Mouse (Mus musculus) adrenal gland, postnatal 14 days (tissue): ENCODE data around the gene Rassf2. TPM values are rescaled to one million over a fixed set of nuclear protein-coding genes. Genes with fewer than 3 reads are reported as not detected.
A peak's percentile ranks its signal among the peaks of the same experiment; 100 is the strongest.

Source experiments
- DNase-seq: peaks from one replicate; pipeline ENCODE4 v3.0.0; 2021; ENCODE audit warnings: mixed read lengths
- long read RNA-seq, 2 experiments: library from polyadenylated mRNA; stranded (forward); transcript quantifications; one replicate each; pipeline ENCODE4 v2.0.0; 2021
- total RNA-seq: library from RNA; stranded (reverse); gene quantifications from 2 replicates; pipeline ENCODE4 v1.2.3, GENCODE M21; 2021

The Rassf2 gene
- total RNA-seq: 9.4 and 22.2 TPM in 2 replicates
- long read RNA-seq, experiment 1, full-length matches to known transcripts: 1 of 7 reads
- long read RNA-seq, experiment 1, partial matches to known transcripts: 0 of 7 reads
- long read RNA-seq, experiment 1, other reads (novel, unspliced or antisense): 6 of 7 reads
- long read RNA-seq, experiment 2, partial matches to known transcripts: 0 of 1 reads
- long read RNA-seq, experiment 2, other reads (novel, unspliced or antisense): 1 of 1 reads

DNA sequence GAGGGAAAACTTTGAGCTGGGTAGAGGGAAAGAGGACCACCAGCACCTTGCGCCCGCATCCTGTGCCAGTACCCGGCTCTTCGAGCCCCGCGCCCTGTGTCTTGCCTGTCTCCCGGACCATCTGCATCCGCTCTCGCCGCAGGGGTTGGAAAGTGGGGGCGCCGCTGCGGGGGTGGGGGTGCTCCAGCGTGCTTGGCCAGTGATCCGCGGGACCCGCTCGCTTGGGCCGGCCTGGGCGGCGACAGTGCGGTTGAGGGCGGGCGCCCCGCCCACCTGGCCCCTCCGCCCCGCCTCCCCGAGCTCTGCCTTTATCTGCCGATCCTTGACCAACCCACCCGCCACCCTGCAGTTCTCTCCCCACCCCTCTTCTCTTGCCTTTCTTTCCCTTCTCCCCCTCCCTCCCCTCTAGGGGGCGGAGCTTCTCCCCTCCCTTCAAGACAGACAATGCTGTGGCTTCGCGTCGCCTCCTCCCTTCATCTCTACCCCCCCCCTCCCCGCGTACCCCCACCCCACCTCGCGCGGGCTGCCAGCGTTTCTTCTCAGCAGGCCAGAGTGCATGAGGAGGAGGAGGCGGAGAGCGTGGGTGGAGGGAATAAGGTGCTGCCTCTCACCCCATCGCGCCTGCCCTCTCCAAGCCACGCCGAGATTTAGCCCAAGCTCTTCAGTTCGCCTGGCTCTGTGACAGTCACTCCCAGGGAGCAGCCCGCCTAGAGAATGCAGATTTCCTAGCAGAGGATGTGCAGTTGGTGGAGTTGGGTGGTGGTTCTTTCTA, at the start of gene Rassf2:
Gene Rassf2, minus strand, starts transcription at position 613 of the 772 bp plus-strand sequence.
- DNase-seq: peak; percentile 83

DNA sequence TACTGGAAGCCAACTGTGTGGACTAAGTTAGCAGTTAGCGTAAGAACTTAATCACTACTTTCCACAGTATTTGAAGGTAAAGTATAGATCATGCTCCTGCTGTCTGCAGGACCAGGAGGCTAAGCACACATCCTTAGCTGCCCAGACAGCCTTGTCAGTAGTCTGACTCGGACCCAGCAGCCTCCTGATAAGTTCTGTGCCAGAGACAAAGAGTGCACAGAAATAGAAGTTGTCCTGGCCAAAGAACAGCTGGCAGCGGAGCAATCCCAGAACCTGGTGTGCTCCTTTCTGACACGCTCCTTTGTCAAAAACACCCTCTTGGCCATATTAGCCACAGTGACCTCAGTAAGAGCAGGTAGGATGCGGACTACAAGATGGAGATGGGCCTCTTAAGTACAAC, 49.1 kb upstream of the Rassf2 start:
- no peak for DNase-seq

DNA sequence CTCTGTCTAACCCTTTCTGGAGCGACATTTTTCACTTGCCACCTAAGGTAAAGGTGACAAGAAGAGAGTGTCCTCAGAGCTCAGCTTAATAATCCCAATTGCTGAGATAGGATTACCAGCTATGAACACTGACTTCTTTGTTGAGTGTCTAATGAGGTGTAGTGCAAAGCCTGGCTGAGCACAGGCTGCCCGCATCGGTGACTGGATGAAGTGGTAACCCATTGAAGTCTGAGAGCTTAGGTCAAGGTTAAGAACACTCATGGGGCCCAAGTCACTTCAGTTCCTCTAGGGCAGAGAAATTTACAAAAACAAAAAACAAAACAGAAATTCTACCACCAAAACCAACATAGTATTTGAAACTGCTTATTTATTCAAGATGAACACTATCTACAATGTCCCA, 43.0 kb upstream of the Rassf2 start:
- DNase-seq: no peak

DNA sequence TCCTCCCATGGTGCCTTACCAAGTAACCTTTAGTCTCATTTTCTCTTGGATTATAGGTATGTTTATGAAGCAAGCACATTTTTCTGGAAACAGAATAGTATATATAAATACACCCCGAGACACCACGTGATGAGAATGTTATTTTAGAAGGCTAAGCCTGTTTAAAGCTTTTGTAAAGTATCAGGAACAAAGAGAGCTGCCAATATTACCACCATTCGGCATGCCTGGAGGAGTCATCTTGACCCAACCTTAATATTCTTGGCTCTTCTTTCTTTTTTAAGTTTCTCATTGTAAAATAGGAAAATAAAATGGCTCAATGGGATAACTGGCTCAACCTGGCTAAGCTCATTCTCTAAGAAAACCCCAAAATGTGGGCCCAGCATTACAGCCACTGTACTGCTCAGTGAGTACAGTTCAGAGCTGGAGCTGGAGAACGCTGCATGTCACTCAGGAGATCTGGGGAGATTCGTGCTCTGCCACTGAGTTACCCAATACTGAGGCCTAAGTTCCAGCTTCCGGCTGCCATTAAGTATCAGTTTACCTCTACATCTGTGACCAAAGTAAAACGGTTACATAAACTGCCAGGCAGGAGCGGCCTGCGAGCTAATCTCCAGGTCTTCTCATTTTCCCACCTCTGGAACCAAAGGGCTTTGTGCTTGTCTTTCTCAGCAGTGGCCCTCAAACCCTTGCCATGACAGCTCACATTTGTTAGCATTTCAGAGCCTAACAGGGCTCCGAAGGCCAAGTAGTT, 40.1 kb upstream of the Rassf2 start:
- no peak for DNase-seq

DNA sequence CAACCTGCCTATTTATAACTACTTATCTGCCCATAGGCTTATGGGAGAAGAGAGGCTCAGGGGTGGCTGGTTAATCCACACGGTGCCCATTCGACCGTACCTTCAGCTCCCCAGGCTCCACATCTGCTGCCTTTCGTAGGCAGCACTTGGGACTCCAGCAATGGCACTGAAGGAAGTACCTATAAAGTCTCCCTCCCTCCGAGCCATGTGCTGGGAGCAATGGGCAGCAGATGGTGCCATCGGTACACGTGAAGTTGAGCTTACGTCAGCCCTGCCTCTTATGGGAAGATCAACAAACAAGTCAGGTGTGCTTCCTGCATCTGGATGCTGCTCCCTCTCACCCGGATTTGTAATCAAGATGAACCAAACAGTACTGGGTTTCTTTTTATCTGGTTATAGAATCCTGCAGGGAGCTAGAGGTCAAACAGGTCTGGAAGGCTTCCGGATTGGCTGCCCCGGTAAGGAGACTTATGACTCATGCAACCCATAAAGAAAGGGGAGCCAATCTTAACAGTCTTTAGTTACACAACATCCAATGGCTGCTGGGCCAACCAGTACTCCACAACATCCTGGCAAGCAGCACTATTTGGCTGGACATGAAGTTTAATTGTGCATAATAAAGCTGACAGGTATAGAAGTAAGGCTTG, 34.2 kb upstream of the Rassf2 start:
- DNase-seq: no peak

DNA sequence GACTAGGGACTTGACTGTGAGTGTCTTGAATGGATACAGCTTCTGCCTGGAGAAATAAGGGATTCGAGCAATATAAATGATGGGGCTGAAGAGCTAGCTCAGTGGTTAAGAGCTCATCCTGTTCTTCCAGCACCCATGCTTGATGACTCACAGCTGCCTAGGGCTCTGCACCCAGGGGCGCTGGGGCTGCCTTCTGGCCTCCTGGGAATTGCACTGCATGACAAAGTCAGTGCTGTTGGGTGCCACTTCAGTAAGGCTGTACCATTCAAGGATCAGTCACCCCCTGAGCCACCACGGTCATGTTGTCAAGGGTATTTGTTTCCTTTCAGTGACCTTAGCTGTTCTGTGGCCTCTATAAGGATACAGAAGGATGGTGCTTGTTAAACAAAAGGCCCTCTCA, 33.7 kb upstream of the Rassf2 start:
- no peak for DNase-seq

DNA sequence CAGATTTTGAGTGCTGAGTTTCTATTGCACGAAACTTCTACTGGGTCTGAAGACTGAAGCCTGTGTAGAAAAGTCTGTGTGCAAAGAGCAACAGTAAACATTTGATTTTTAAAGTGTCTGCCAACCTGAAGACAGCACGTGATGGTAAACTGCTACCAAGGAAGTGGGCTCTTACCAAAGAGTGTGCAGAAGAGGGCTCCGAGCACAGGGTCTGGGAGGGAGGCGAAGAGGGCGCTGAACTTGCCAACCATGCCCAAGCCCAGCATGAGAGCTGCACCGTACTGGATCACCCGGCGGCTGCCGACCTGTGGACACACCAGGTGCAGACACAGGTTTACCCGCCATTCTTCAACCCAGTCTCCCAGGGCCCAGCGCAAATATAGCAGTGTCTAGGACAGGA, 31.8 kb upstream of the Rassf2 start:
- DNase-seq: no peak

DNA sequence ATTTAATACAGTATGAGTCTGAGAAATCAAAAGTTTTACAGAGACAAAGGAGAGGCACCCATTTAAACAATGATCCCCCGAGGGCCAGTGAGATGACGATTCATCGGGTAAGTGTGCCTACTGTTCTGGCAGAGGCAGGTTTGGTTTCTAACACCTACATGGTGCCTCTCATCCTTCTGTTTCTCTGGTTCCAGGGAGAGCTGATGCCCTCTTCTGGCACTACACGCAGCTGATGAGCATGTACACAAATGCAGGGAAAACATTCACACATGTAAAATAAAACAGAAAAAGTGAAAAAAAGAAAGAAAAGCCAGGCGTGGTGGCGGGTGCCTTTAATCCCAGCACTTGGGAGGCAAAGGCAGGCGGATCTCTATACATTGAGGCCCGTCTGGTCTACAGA, 29.9 kb upstream of the Rassf2 start:
- DNase-seq: no peak

DNA sequence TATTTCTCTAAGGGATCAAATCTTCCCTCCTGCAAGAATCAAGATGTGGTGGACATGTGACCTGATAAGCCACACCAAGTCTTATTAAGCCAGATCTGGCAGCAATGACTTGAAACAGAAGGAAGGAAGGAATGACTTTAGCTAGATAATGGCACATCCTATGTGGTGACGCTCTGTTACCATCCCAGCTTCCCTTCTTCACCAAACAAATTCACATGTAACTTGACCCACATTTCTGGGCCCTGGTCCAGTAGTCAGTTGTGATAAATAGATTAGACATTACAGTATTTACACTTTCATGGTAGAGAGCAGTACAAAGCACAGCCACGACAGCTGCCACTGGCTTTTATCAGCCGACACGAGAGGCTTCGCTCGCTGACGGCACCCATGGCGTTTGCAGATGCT, 25.3 kb upstream of the Rassf2 start:
- no peak for DNase-seq

DNA sequence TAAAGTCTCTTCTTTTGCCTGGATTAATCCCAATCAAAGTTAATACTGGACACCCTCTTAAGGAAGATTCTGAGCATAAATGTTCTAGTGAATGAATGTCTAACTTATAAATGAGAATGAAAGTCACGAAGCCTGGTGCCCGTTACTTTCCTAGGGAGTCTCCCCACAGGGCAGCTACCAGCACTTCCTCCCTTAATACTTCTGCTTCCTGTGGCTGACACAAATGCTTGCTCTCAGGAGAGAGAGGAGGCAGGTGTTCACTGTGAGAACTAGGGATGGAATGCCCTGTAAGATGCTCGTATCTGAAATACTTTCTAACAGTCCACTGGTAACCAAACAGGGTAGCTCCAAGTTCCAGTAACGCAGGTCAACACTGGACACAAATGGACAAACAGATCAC, 23.8 kb upstream of the Rassf2 start:
- DNase-seq: no peak

DNA sequence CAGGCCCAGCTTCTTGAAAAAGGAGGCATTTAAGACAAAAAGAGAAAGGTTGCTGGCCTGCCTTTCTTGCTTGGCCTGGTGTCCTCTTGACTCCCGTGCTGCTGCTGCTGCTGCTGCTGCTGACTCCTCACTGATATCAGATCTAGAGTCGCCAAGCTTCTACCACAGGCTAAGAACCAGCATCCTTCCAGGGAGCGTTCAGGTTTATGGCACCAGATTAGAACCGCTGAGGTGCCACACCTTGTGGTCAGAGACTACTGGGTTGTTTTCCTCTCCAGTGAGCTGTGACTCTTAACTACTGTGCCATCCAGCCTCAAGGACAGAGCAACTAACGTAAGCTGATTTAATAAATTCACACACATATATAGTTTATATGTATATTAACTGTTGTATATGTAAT, 21.7 kb upstream of the Rassf2 start:
- no peak for DNase-seq

DNA sequence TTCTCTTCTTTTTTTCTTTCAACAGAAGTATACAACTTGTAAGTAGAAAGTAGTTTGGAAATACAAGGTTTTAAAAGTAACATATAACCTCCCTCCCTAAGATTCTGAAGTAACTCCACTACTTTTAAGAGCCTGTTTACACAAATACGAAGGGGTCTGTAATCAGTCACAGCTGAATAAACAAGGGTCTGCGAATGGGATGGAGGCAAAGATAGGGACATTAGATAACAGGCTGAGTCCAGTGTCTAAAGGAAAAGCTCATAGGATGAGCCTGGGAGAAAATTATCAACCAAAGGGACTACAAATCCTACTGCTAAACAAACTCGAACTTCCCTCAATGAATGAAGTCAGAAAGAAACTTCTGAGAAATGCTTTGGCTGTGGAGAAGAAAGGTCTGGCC, 19.9 kb upstream of the Rassf2 start:
- no peak for DNase-seq

DNA sequence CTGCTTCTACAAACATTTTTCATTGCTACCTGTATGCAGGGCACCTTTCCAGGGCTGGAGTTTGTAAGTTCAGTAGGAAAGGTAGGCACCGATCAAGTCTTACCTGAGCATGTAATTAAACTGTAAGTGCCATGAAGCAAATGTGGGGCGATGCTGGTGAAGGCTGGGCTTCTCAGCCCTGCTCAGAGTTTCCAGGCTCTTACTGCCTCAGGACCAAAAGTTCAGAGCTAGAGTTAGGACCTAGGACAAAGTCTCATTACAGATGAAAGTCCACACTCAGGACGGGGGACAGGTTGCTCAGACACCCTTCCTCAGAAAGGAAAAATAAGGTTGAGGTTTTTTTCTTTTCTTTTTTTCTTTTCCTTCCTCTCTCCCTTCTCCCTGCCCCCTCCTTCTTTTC, 19.4 kb upstream of the Rassf2 start:
- no peak for DNase-seq

DNA sequence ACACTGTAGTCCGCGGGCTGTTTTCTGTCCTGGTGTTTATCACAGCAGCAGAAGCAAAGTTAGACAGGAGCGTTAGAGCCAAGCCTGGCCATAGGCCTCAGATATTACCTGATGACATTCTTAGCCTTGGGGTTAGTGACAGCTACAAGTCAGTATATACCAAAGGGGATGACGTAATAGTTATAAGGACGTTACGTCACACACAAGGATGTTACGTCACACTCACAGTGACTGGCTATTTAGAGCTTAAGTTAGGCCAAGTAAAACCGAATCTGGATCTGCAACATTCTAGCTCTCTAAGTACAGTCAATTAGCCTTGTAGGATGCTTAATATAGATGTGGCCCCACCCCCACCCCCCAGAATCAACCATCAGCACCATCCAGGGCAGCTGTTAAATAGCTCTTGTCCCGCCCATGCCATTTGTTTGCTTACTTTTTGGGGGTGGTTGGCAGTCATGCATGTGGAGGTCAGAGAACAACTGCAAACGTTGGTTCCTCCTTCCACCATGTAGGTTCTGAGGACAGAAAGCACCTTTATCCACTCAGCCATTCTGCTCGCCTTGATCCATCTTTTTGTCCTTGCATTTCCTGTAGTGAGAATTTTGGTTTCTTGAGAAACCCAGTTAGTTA, 18.2 kb upstream of the Rassf2 start:
- DNase-seq: no peak

DNA sequence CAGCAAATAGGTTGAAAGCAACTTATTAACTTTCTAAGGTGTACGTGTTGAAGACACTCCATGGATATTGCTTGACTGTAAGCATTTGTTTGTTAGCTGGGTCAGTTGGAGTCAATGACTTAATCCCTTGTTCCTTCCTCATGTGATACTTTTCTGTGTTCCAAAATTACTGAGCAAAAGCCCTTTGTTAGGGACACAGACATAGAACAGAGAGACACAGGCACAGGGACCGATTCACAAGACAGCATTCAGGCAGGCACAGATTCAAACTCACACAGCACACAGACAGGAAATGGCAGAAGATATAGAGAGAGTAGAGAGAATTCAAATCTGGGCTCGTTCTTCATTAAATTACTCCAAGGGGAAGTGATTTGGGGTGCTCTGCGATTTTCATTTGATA, 17.3 kb upstream of the Rassf2 start:
- DNase-seq: no peak

DNA sequence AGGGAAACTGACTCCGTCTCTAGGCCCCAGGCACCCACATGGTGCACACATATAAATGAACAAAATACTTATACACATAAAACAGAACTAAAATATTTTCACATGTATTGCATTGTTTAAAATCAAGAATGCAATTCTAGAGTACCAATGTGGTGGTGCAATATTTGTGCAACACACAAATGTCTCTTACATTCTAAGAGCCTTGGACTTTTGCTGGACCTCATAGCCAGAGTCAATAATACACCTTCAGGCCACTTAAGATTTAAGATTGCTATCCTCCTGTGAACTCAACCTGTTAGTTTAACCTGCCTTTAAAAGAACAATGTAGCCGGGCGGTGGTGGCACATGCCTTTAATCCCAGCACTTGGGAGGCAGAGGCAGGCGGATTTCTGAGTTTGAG, 16.6 kb upstream of the Rassf2 start:
- DNase-seq: no peak

DNA sequence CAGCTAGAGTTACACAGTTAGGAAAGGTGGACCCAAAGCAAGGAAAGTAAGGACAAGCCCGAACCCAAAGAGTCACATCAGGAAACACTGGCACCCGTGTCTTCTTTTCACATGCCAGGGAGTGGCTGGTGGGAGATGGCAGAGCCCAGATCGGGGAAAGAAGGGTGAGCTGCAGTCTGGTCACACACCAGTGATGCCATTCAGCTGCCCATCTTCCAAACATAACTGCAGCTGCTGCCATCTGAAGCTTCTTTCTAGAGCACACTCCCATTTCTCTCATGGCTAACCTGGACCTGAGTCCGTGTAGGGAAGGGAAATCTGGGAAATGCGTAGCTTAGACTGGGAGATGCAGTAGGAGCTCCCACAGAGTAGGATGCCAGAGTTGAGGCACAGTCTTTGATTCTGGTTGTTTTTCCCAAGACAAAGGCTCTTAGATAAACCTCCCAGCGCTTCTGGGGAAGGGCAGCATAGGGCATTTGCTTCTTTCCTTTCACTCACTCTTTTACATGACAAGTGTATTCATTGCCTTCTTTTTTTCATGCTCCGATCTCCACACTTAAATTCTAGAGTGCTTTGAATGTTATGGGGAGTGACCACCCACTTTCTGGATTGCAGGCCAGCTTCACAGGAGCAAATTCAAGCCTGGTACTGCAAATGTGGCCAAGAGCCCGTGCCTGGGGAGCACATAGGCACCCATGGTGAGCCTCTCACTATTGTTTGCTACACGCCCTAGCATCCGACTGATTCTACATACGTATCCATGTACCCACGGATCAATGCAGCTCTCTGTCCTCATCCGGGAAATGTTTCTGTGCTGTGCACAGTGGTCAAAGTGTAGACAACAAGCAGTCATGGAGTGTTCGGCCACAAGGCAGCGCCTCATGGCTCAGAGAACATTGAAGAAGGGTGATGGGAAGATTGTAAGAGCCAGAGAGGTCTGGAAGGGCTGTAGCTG, 14.5 kb upstream of the Rassf2 start:
- DNase-seq: no peak

DNA sequence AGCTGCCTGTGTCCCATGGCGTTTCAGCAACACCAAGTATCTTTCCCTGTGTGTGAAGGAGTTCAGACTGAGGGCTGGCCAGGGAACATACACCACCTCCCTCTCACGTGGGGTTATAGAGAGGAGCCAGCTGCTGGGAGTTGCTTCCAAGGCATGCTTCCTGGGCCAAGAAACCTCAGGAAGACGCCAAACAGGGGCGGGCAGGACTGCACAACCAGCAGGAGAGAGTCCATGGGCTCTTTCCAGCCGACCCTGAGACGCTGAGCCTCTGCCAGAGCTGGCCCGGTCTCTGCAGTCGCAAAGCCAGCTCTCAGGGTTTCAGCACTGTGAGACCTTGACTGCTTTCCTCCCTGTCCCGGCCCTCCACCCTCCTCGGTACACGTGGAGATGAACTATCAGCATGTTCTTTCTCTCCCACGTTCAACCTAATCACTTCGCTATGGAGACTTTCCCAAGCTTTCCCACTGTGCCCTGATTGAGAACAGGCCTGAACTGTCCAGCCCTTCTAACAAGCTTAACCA, 13.1 kb upstream of the Rassf2 start:
- DNase-seq: peak; percentile 87

DNA sequence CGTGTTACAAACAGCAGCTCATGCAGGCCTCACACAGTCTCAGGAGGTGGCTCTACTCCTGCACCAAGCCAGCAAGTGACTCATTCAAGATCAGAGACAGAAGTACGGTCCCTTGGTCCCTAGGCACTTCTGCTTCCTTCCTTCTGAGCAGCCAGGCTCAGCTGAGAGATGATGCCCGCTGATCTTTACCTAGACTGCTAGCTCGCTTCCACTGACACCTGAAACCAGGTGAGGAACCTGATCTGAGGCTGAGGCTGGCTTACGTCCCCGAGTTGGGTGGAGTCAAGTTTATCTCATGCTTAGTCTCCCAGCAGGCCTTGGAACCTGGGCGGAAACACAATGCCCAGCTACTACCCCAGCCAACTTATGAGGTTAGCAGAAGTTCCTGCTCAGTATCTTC, 9.8 kb upstream of the Rassf2 start:
- no peak for DNase-seq

DNA sequence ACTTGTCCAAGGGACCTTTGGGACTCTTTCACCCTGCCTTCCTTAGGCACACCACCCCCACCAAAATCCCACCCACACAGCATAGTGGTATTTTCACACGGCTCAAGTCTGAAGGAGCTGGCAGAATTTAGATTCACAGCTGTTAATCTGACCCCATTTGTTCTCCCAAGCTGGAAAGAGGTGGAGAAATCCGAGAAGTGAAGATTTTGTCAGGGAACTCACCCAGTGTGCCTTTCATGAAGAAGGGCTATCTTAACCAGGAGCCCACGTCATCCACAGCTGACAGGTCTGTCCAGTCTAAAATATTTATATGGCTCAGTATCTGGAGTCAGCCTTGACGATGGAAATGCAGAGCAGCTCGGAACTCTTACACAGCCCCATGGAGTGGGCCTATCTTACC, 6.3 kb upstream of the Rassf2 start:
- DNase-seq: no peak

DNA sequence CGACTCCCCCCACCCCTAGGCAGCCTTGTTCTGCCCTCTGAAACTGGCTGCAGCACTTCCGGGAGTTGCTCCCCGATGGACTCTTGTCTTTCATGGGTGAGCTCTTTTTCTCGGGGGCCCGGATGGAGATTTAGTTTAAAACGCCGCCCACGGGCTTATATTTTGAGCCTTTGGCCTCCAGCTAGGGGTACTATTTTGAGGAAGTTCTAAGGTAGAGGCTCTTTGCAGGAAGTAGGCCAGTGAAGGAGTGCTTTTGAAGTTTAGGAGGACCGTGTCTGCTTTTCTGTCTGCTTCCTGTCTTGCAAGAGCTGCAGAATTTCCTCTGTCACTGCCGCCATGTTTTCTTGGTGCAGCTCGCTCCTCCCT, 5.4 kb upstream of the Rassf2 start:
- no peak for DNase-seq
